Mouse (Mus musculus): Measurements from ENCODE around the gene Plac9a.
"Not testable (repeated sequence)": the region's sequence is repeated elsewhere in the genome, so short reads cannot be mapped to it uniquely, and the experiment has no call there.

DNA sequence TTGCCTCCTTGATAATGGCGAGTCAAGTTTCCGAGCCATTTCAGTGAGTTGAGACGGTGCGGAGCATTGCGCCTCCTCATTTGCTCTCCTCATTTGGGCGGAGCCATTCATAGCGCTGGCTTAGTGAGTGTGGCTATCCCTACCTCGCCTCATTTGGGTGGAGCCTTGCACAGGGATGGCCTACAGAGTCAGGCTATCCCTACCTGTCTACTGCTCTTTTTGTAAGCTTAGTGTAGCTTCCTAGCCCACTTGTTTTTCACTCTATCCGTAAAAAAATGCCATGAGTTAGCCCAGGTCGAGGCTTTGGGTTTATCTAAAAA is 24.6 kb upstream of the Plac9a start, which contains the start of gene Tmem254a:
- not testable (repeated sequence) for TF ChIP-seq POLR2A (IDR thresholded peaks at IDR 0.05; ENCODE audit: insufficient read length, low read depth); MAX (IDR thresholded peaks at IDR 0.05; ENCODE audit: low read depth); CEBPB (IDR thresholded peaks at IDR 0.05; ENCODE audit: insufficient read depth, poor library complexity, severe bottlenecking); E2F4 (IDR thresholded peaks at IDR 0.05; ENCODE audit: insufficient read depth); USF1 (IDR thresholded peaks at IDR 0.05; ENCODE audit: low read depth); REST (IDR thresholded peaks at IDR 0.05; ENCODE audit: insufficient read depth, insufficient read length); TCF3 (IDR thresholded peaks at IDR 0.05; ENCODE audit: insufficient read length, low read depth); MYOD1 (IDR thresholded peaks at IDR 0.05; ENCODE audit: control insufficient read depth in 1 of 3, insufficient read length in 2 of 3, low read depth in 2 of 3); TCF12 (IDR thresholded peaks at IDR 0.05; ENCODE audit: insufficient read depth, poor library complexity, severe bottlenecking); POLR2AphosphoS2 (IDR thresholded peaks at IDR 0.05; ENCODE audit: insufficient read length, low read depth)

All from myocyte (in vitro differentiated cells).